Comparison of ENCODE assay signal across 8 mouse cellular contexts in the genomic region with DNA sequence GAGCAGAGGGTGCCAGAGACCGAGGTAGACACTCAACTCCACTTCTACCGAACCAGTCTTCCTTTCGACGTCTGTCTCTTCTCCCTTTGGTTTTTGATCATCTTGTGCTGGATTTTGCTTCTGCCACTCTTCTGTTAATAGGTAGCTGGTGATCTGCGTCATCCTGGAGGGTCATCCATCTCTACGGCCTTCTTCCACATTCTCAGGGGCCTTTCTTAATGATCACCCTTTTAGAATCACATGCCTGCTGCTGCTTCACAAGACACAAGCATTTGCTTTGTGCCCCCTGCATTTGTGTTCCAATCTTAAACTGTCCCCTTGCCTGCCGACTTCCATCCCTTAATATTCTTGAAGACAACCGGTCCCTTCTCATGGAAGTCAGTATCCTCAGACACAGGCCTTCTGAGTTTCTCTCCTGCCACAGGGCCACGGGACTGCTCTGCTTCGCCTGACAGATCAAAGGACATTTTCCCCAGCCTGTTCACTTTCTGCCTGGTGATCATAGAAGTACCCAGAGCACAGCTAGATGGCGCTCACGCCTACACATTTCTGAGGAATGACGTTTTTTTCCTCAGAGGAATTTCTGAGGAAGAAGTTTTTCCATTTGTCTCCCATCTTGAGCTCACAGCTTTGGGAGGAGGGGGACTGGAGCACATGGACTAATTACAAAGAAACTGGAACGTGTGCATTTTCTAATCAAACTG.
DNase-seq lines count a peak whose midpoint lies in the region; TF ChIP-seq lines count a peak whose summit lies in the region.

No protein-coding gene starts in this region.

- no peak overlapping the region for H3K4me3 ChIP-seq in ES-E14 (ENCODE audit: insufficient read depth in 1 of 2, low read depth in 1 of 2, low read length in 2 of 2, poor library complexity in 1 of 2, severe bottlenecking in 1 of 2)
- no peak overlapping the region for H3K4me3 ChIP-seq in limb, embryonic 10.5 days

- H3K36me3 ChIP-seq in ES-E14 (ENCODE audit: control insufficient read depth, insufficient read depth, low read length, poor library complexity, severe bottlenecking), result no peaks in the 10 kb centered on the region
- no peaks in the 10 kb centered on the region for H3K36me3 ChIP-seq in limb, embryonic 10.5 days

- no peak overlapping the region for H3K9ac ChIP-seq in ES-E14 (ENCODE audit: insufficient read depth, low read depth, low read length, poor library complexity, severe bottlenecking)

- DNase-seq in 416B (ENCODE audit: low read depth), result peak; percentile 35
- peak; percentile 60 for DNase-seq in ES-E14 (ENCODE audit: low read depth, low spot score)
- peak; percentile 81 to 82 for DNase-seq in cerebellum, postnatal 10 days
- peak; percentile 30 to 31 for DNase-seq in frontal cortex, postnatal 25 days (ENCODE audit: low spot score in 2 of 2)
- peak; percentile 86 for DNase-seq in hindlimb bud, embryonic 11.5 days (ENCODE audit: extremely low spot score, low read depth, low spot score)
- DNase-seq in limb, embryonic 10.5 days (ENCODE audit: low spot score), result peak; percentile 75
- peak; percentile 89 for DNase-seq in retina, embryonic 14.5 days (ENCODE audit: low spot score)
- no peak for DNase-seq in spleen, postnatal 36 days (ENCODE audit: low spot score in 2 of 2)

- in situ Hi-C loops in ES-E14 (cut with MboI; ENCODE audit: low sequenced_read_pairs in 2 of 2, unreplicated experiment in 2 of 2), result no loop called here

- WGBS in limb, embryonic 10.5 days, result 31% methylated on average over 14 of the region's 14 CpGs

- no peak overlapping the region for H3K27ac ChIP-seq in ES-E14 (ENCODE audit: insufficient read depth, low read depth, low read length, poor library complexity, severe bottlenecking)
- peak overlapping the region; percentile 46; the same call in 1 of the 2 replicates for H3K27ac ChIP-seq in limb, embryonic 10.5 days

- peaks cover 0 to 2% of the 10 kb centered on the region in 2 experiments; a peak in 1 of 4 replicates for H3K4me1 ChIP-seq in ES-E14 (ENCODE audit: control insufficient read depth in 2 of 2, insufficient read depth in 2 of 2, low read length in 2 of 2, poor library complexity in 1 of 2)
- peaks cover 35% of the 10 kb centered on the region for H3K4me1 ChIP-seq in limb, embryonic 10.5 days

- H3K27me3 ChIP-seq in limb, embryonic 10.5 days (ENCODE audit: low read depth, poor library complexity, severe bottlenecking), result peaks cover 15% of the 10 kb centered on the region

- no peaks in the 10 kb centered on the region for H3K9me3 ChIP-seq in ES-E14 (ENCODE audit: control insufficient read depth, insufficient read depth, low read depth, low read length)
- H3K9me3 ChIP-seq in limb, embryonic 10.5 days (replicated peaks), result no peaks in the 10 kb centered on the region

TF ChIP-seq in ES-E14, 5 proteins besides CTCF, POLR2A, EP300 and RAD21:
- TF ChIP-seq CHD2 (IDR thresholded peaks at IDR 0.05; ENCODE audit: low read depth, low read length) (no peak), MAFK (IDR thresholded peaks at IDR 0.05; ENCODE audit: insufficient read depth, low read depth, low read length) (0 out of 2 replicates have a peak, but pooled peaks have one; percentile 7), ZC3H11A (IDR thresholded peaks at IDR 0.05; ENCODE audit: borderline replicate concordance, low read depth, low read length) (peak; percentile 54; the same call in 1 of the 2 replicates), ZNF384 (IDR thresholded peaks at IDR 0.05; ENCODE audit: low read depth, low read length) (peak; percentile 72)

Comparison
In these comparisons a context has a peak if more than half of its experiments do, and no peak if none do; other contexts are left out.
1. DNase-seq: peak in 416B (single experiment), ES-E14 (single experiment), cerebellum, postnatal 10 days (2 of 2), frontal cortex, postnatal 25 days (2 of 2), hindlimb bud, embryonic 11.5 days (single experiment), limb, embryonic 10.5 days (single experiment) and retina, embryonic 14.5 days (single experiment); none in spleen, postnatal 36 days (0 of 2).